Mouse (Mus musculus): ENCODE results near the gene Usp35. TPM values are rescaled to one million over a fixed set of nuclear protein-coding genes. Genes with fewer than 3 reads are reported as not detected.

Gene Usp35
- polyA plus RNA-seq, 1 experiment: 19.1 TPM

- WGBS: 12% methylated on average over 2 of the region's 2 CpGs
- no peak overlapping the region for H3K4me3 ChIP-seq (replicated peaks; ENCODE audit: insufficient read depth, low read depth, low read length)
- H3K27ac ChIP-seq (ENCODE audit: insufficient read depth, low read length): no peak overlapping the region
- no peaks in the 10 kb centered on the region for H3K27me3 ChIP-seq (ENCODE audit: control insufficient read depth, insufficient read depth, low read length)
- H3K4me1 ChIP-seq (ENCODE audit: control insufficient read depth, insufficient read depth, low read length): peaks cover 35% of the 10 kb centered on the region
- no peak for TF ChIP-seq CTCF (IDR thresholded peaks at IDR 0.05; ENCODE audit: borderline replicate concordance, insufficient read depth, low read depth, low read length)
- no peak for TF ChIP-seq POLR2A (IDR thresholded peaks at IDR 0.05; ENCODE audit: borderline replicate concordance, insufficient read depth, low read length)
- peak; percentile 43 to 59 for DNase-seq
Measured at GRCm38 (mm10) chr7:97334406-97334805, 2.6 kb upstream of the Usp35 start.

- peak overlapping the region; percentile 23 for H3K4me3 ChIP-seq (replicated peaks; ENCODE audit: insufficient read depth, low read depth, low read length)
- H3K27me3 ChIP-seq (ENCODE audit: control insufficient read depth, insufficient read depth, low read length): no peaks in the 10 kb centered on the region
- no peak overlapping the region for H3K27ac ChIP-seq (ENCODE audit: insufficient read depth, low read length)
- peaks cover 42% of the 10 kb centered on the region for H3K4me1 ChIP-seq (ENCODE audit: control insufficient read depth, insufficient read depth, low read length)
- 48% methylated on average over 6 of the region's 6 CpGs for WGBS
- peak in 1 of 2 experiments; percentile 35 for DNase-seq
- no peak for TF ChIP-seq CTCF (IDR thresholded peaks at IDR 0.05; ENCODE audit: borderline replicate concordance, insufficient read depth, low read depth, low read length)
- TF ChIP-seq POLR2A (IDR thresholded peaks at IDR 0.05; ENCODE audit: borderline replicate concordance, insufficient read depth, low read length): no peak
Measured at GRCm38 (mm10) chr7:97333113-97333898, 1.5 kb upstream of the Usp35 start.

GRCm38 (mm10) chr7:97332667-97333041 lies 834 bp upstream of the Usp35 start:
- TF ChIP-seq POLR2A (IDR thresholded peaks at IDR 0.05; ENCODE audit: borderline replicate concordance, insufficient read depth, low read length) (no peak), CTCF (IDR thresholded peaks at IDR 0.05; ENCODE audit: borderline replicate concordance, insufficient read depth, low read depth, low read length) (no peak)
- H3K27ac ChIP-seq (ENCODE audit: insufficient read depth, low read length): peak overlapping the region; percentile 60; the same call in 1 of the 2 replicates
- WGBS: 0% methylated on average over 9 of the region's 9 CpGs
- peaks cover 44% of the 10 kb centered on the region for H3K4me1 ChIP-seq (ENCODE audit: control insufficient read depth, insufficient read depth, low read length)
- peak overlapping the region; percentile 94 for H3K4me3 ChIP-seq (replicated peaks; ENCODE audit: insufficient read depth, low read depth, low read length)
- no peaks in the 10 kb centered on the region for H3K27me3 ChIP-seq (ENCODE audit: control insufficient read depth, insufficient read depth, low read length)
- no peak for DNase-seq

GRCm38 (mm10) chr7:97330931-97331645 lies 732 bp downstream of the Usp35 start:
- 37% methylated on average over 11 of the region's 11 CpGs for WGBS
- Histone ChIP-seq H3K4me1 (ENCODE audit: control insufficient read depth, insufficient read depth, low read length) (peaks cover 38% of the 10 kb centered on the region), H3K4me3 (replicated peaks; ENCODE audit: insufficient read depth, low read depth, low read length) (peak overlapping the region; percentile 89), H3K27ac (ENCODE audit: insufficient read depth, low read length) (0 out of 2 replicates have a peak overlapping the region, but pooled peaks have one; percentile 5), H3K27me3 (ENCODE audit: control insufficient read depth, insufficient read depth, low read length) (no peaks in the 10 kb centered on the region)
- peak; percentile 32 to 44 for DNase-seq
- TF ChIP-seq CTCF (IDR thresholded peaks at IDR 0.05; ENCODE audit: borderline replicate concordance, insufficient read depth, low read depth, low read length): no peak
- no peak for TF ChIP-seq POLR2A (IDR thresholded peaks at IDR 0.05; ENCODE audit: borderline replicate concordance, insufficient read depth, low read length)

GRCm38 (mm10) chr7:97329676-97330075 lies 2.1 kb downstream of the Usp35 start:
- Histone ChIP-seq H3K27ac (ENCODE audit: insufficient read depth, low read length) (peak overlapping the region; percentile 14; the same call in 1 of the 2 replicates), H3K27me3 (ENCODE audit: control insufficient read depth, insufficient read depth, low read length) (no peaks in the 10 kb centered on the region), H3K4me1 (ENCODE audit: control insufficient read depth, insufficient read depth, low read length) (peaks cover 38% of the 10 kb centered on the region), H3K4me3 (replicated peaks; ENCODE audit: insufficient read depth, low read depth, low read length) (peak overlapping the region; percentile 6)
- 46% methylated on average over 3 of the region's 3 CpGs for WGBS
- no peak for TF ChIP-seq POLR2A (IDR thresholded peaks at IDR 0.05; ENCODE audit: borderline replicate concordance, insufficient read depth, low read length)
- DNase-seq: peak; percentile 56 to 64

GRCm38 (mm10) chr7:97328891-97329588 lies 2.8 kb downstream of the Usp35 start:
- Histone ChIP-seq H3K27ac (ENCODE audit: insufficient read depth, low read length) (peak overlapping the region; percentile 68), H3K4me1 (ENCODE audit: control insufficient read depth, insufficient read depth, low read length) (peaks cover 33% of the 10 kb centered on the region), H3K4me3 (replicated peaks; ENCODE audit: insufficient read depth, low read depth, low read length) (peak overlapping the region; percentile 16), H3K27me3 (ENCODE audit: control insufficient read depth, insufficient read depth, low read length) (no peaks in the 10 kb centered on the region)
- peak; percentile 58 to 76 for DNase-seq
- 19% methylated on average over 13 of the region's 13 CpGs for WGBS
- no peak for TF ChIP-seq CTCF (IDR thresholded peaks at IDR 0.05; ENCODE audit: borderline replicate concordance, insufficient read depth, low read depth, low read length)

GRCm38 (mm10) chr7:97327376-97327775 lies 4.4 kb downstream of the Usp35 start:
- Histone ChIP-seq H3K4me1 (ENCODE audit: control insufficient read depth, insufficient read depth, low read length) (peaks cover 27% of the 10 kb centered on the region), H3K27me3 (ENCODE audit: control insufficient read depth, insufficient read depth, low read length) (no peaks in the 10 kb centered on the region), H3K4me3 (replicated peaks; ENCODE audit: insufficient read depth, low read depth, low read length) (no peak overlapping the region), H3K27ac (ENCODE audit: insufficient read depth, low read length) (no peak overlapping the region)
- WGBS: 97% methylated on average over 4 of the region's 4 CpGs
- DNase-seq: no peak
- no peak for TF ChIP-seq CTCF (IDR thresholded peaks at IDR 0.05; ENCODE audit: borderline replicate concordance, insufficient read depth, low read depth, low read length)

All from cerebellum, adult 2 months (tissue).